8 mouse cellular contexts compared by ENCODE assay signal in genomic region chr19:9899780-9900146, GRCm38 (mm10). TPM values are rescaled to one million over a fixed set of nuclear protein-coding genes. Genes with fewer than 3 reads are reported as not detected.
A peak's percentile ranks its signal among the peaks of the same experiment; 100 is the strongest.
DNase-seq lines count a peak whose midpoint lies in the region; ATAC-seq and TF ChIP-seq lines count a peak whose summit lies in the region.

No protein-coding gene starts in this region.

- TF ChIP-seq POLR2A in ES-Bruce4 (IDR thresholded peaks at IDR 0.05; ENCODE audit: insufficient read depth, low read length): no peak

- WGBS in heart, embryonic 10.5 days: 8% methylated on average over 10 of the region's 10 CpGs
- WGBS in forebrain, postnatal 0 days: 9% methylated on average over 10 of the region's 10 CpGs

- H3K9ac ChIP-seq in ES-Bruce4 (ENCODE audit: low read depth, poor library complexity, severe bottlenecking): peak overlapping the region; percentile 69
- H3K9ac ChIP-seq in forebrain, postnatal 0 days: peak overlapping the region; percentile 40

- intact Hi-C loops in heart, postnatal 14 days (cut with DNase I): no loop called here

- peak; percentile 81 for ATAC-seq in forebrain, postnatal 0 days
- peak; percentile 41 for ATAC-seq in megakaryocyte, adult 5-6 weeks (ENCODE audit: poor library complexity, severe bottlenecking)

- H3K9me3 ChIP-seq in heart, embryonic 10.5 days: no peaks in the 10 kb centered on the region
- H3K9me3 ChIP-seq in ES-Bruce4 (replicated peaks; ENCODE audit: control insufficient read depth, insufficient read depth, low read length, poor library complexity, severe bottlenecking): no peaks in the 10 kb centered on the region
- H3K9me3 ChIP-seq in forebrain, postnatal 0 days (ENCODE audit: low read length): no peaks in the 10 kb centered on the region

- H3K27me3 ChIP-seq in heart, embryonic 10.5 days (ENCODE audit: insufficient read depth, poor library complexity, severe bottlenecking): no peaks in the 10 kb centered on the region
- no peaks in the 10 kb centered on the region; the same call in 1 of the 2 replicates for H3K27me3 ChIP-seq in ES-Bruce4 (ENCODE audit: control insufficient read depth, insufficient read depth, low read length, poor library complexity, severe bottlenecking)
- no peaks in the 10 kb centered on the region for H3K27me3 ChIP-seq in forebrain, postnatal 0 days (ENCODE audit: insufficient read depth, low read length)

- H3K36me3 ChIP-seq in heart, embryonic 10.5 days: peaks cover 16% of the 10 kb centered on the region
- H3K36me3 ChIP-seq in ES-Bruce4 (ENCODE audit: control insufficient read depth, insufficient read depth, low read length, poor library complexity, severe bottlenecking): peaks cover 15% of the 10 kb centered on the region
- H3K36me3 ChIP-seq in forebrain, postnatal 0 days (ENCODE audit: insufficient read depth): no peaks in the 10 kb centered on the region

- peak overlapping the region; percentile 91 for H3K4me3 ChIP-seq in heart, embryonic 10.5 days
- peak overlapping the region; percentile 82 for H3K4me3 ChIP-seq in ES-Bruce4 (ENCODE audit: low read depth, low read length)
- H3K4me3 ChIP-seq in forebrain, postnatal 0 days (ENCODE audit: low read depth, low read length): peak overlapping the region; percentile 84

- peak overlapping the region; percentile 52 for H3K4me2 ChIP-seq in forebrain, postnatal 0 days (ENCODE audit: low read depth)

- TF ChIP-seq CTCF in ES-Bruce4 (IDR thresholded peaks at IDR 0.05; ENCODE audit: low read depth, low read length): no peak
- no peak for TF ChIP-seq CTCF in forebrain, postnatal 0 days (IDR thresholded peaks at IDR 0.05; ENCODE audit: low read depth)

- H3K4me1 ChIP-seq in heart, embryonic 10.5 days: peaks cover 22% of the 10 kb centered on the region
- H3K4me1 ChIP-seq in ES-Bruce4 (ENCODE audit: control insufficient read depth, insufficient read depth, low read length): peaks cover 2% of the 10 kb centered on the region
- H3K4me1 ChIP-seq in forebrain, postnatal 0 days (ENCODE audit: insufficient read depth): 0 out of 2 replicates have a peak, but pooled peaks cover 5% of the 10 kb centered on the region

- H3K27ac ChIP-seq in heart, embryonic 10.5 days: peak overlapping the region; percentile 93
- peak overlapping the region; percentile 53 for H3K27ac ChIP-seq in ES-Bruce4 (ENCODE audit: insufficient read depth, low read length)
- peak overlapping the region; percentile 88 for H3K27ac ChIP-seq in forebrain, postnatal 0 days (ENCODE audit: low read depth, low read length)

- no peak for DNase-seq in heart, embryonic 10.5 days (ENCODE audit: low spot score)
- no peak for DNase-seq in heart, postnatal 14 days
- DNase-seq in forebrain, postnatal 0 days: no peak
- DNase-seq in adrenal gland, postnatal 36 days: no peak
- DNase-seq in yolk sac, embryonic 10.5 days (ENCODE audit: low spot score): no peak
- DNase-seq in adipocyte (ENCODE audit: low spot score): no peak

- no peak for TF ChIP-seq EP300 in ES-Bruce4 (IDR thresholded peaks at IDR 0.05; ENCODE audit: insufficient read depth, low read depth, low read length)

RNA-seq across cellular contexts. Expression of gene Incenp, which starts 0.4 kb away (rescaled TPM):
- 93.8 and 122 TPM in 2 replicates for polyA plus RNA-seq in heart, embryonic 10.5 days (2016; fragmentation: Nextera tagmentation; extraction: Ambion mirVana)
- total RNA-seq in heart, postnatal 14 days (2021): 10 to 100 TPM in 1 of 2 experiments, 1 to 10 TPM in 1; 9.5 to 17.1 TPM
- polyA plus RNA-seq in ES-Bruce4 (2011; ENCODE audit: insufficient read depth, insufficient read length, low read depth, missing spikeins): 157 and 167 TPM in 2 replicates
- 6.2 and 15.9 TPM in 2 replicates for total RNA-seq in forebrain, postnatal 0 days (2014; rRNA removed)
- 12.3 and 19.4 TPM in 2 replicates for polyA plus RNA-seq in forebrain, postnatal 0 days (2015; fragmentation: Nextera tagmentation; extraction: Ambion mirVana)
- 204 and 205 TPM in 2 replicates for total RNA-seq in megakaryocyte, adult 5-6 weeks (2015)
- total RNA-seq in megakaryocyte, adult 5-6 weeks (2017): 85.5 and 116 TPM in 2 replicates
- 10 to 100 TPM; 12.8 to 18.7 TPM for total RNA-seq in adrenal gland, postnatal 36 days (2021)

RNA-seq across cellular contexts. Expression of gene Scgb2a2, which starts 52.4 kb away (rescaled TPM):
- not detected in 2 replicates for polyA plus RNA-seq in heart, embryonic 10.5 days (2016; fragmentation: Nextera tagmentation; extraction: Ambion mirVana)
- total RNA-seq in heart, postnatal 14 days (2021): not detected
- polyA plus RNA-seq in ES-Bruce4 (2011; ENCODE audit: insufficient read depth, insufficient read length, low read depth, missing spikeins): not detected in 2 replicates
- not detected in 2 replicates for total RNA-seq in forebrain, postnatal 0 days (2014; rRNA removed)
- not detected in 2 replicates for polyA plus RNA-seq in forebrain, postnatal 0 days (2015; fragmentation: Nextera tagmentation; extraction: Ambion mirVana)
- not detected in 2 replicates for total RNA-seq in megakaryocyte, adult 5-6 weeks (2015)
- total RNA-seq in megakaryocyte, adult 5-6 weeks (2017): not detected in 2 replicates
- not detected for total RNA-seq in adrenal gland, postnatal 36 days (2021)
